Mouse (Mus musculus): ENCODE measurements at regions not wholly inside any gene's neighbourhood (a gene's known extent, or its start where the extent isn't known, plus 50 kb on each side); places are given as distances from the start of the nearest gene placed in this dataset.

- WGBS: 72% methylated on average over 6 of the region's 6 CpGs
- Histone ChIP-seq H3K27me3 (no peaks in the 10 kb centered on the region), H3K36me3 (no peaks in the 10 kb centered on the region), H3K4me1 (replicated peaks) (no peaks in the 10 kb centered on the region), H3K9ac (no peak overlapping the region), H3K4me3 (no peak overlapping the region), H3K9me3 (no peaks in the 10 kb centered on the region), H3K27ac (replicated peaks) (no peak overlapping the region), H3K4me2 (no peak overlapping the region)
- no peak for ATAC-seq (ENCODE audit: low FRiP score, low read depth)
Measured at GRCm38 (mm10) chr13:31276005-31276644, 279.8 kb upstream of the Foxq1 start.

GRCm38 (mm10) chr13:31290630-31291029 is 265.3 kb upstream of the Foxq1 start:
- no peaks in the 10 kb centered on the region for H3K27me3 ChIP-seq

DNA sequence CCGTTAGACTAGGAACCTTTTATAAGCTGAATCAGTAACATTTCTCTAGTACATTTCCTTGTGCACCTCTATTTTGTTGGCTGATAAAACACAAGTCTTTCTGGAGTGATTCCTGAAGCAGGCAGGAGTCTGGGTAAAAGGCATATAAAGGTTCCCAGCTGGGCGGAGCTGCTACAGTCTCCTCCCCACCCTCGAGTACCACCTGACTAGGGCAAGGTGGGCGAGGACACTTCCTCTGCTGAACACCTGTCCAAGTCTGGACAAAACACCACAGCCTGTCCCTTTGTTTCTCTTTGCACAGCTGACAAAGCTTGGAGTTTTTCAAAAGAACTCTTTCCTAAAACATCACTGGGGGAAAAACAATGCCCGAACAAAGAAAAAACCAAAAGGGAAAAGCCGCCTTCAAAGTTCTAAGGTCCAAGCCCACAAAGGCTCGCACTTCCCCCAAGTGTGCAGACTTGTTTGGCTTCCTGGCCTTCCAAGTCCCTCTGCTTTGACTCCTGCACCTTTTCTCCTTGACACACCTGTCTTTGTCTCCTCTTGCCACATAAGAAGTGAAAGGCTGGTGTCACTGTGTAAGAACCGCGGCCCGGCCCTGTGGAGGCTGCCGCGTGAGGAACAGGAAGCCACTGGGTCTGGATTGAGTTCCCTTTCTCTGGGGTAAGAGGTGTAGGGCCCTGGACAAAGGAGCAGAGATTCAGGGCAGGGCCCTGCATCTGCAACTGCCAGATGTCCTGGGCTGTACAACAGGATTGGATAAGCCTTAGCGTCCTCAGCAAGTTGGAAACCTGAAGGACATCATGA is 263.1 kb upstream of the Foxq1 start:
- Histone ChIP-seq H3K9ac (no peak overlapping the region), H3K4me3 (no peak overlapping the region), H3K36me3 (no peaks in the 10 kb centered on the region), H3K4me2 (no peak overlapping the region), H3K4me1 (replicated peaks) (no peaks in the 10 kb centered on the region), H3K27me3 (no peaks in the 10 kb centered on the region), H3K9me3 (no peaks in the 10 kb centered on the region), H3K27ac (replicated peaks) (no peak overlapping the region)
- no peak for ATAC-seq (ENCODE audit: low FRiP score, low read depth)
- 82% methylated on average over 13 of the region's 13 CpGs for WGBS

More at GRCm38 (mm10) chr13:31290630-31291029, 265.3 kb upstream of the Foxq1 start:
- no peaks in the 10 kb centered on the region for H3K36me3 ChIP-seq
- no peak overlapping the region for H3K9ac ChIP-seq
- 85% methylated on average over 7 of the region's 7 CpGs for WGBS
- no peaks in the 10 kb centered on the region for H3K4me1 ChIP-seq (replicated peaks)
- H3K4me2 ChIP-seq: no peak overlapping the region
- H3K9me3 ChIP-seq: no peaks in the 10 kb centered on the region
- no peak overlapping the region for H3K4me3 ChIP-seq
- ATAC-seq (ENCODE audit: low FRiP score, low read depth): 0 out of 2 replicates have a peak, but pooled peaks have one; percentile 15
- no peak overlapping the region for H3K27ac ChIP-seq (replicated peaks)

DNA sequence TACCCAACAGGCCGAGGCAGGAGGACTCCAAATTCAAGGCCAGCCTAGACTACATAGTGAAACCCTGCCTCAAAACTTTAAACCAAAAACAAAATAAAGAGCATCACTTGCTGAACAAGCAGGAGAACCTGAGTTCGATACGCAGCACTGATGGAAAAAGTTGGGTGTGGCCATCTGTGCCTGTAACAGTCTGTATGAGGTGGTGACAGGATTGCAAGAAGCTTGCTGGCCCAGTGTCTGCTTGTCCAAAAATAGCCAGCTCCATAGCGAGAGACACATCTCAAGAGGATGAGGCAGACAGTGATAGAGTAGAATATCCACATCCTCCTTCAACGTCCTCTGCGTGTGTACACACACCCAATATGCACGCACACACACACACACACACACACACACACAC is 261.9 kb upstream of the Foxq1 start:
- 91% methylated on average over 7 of the region's 7 CpGs for WGBS
- ATAC-seq (ENCODE audit: low FRiP score, low read depth): no peak
- no peaks in the 10 kb centered on the region for H3K9me3 ChIP-seq
- H3K4me1 ChIP-seq (replicated peaks): no peaks in the 10 kb centered on the region
- no peak overlapping the region for H3K4me3 ChIP-seq
- H3K27ac ChIP-seq (replicated peaks): no peak overlapping the region
- H3K9ac ChIP-seq: no peak overlapping the region
- no peaks in the 10 kb centered on the region for H3K27me3 ChIP-seq
- H3K36me3 ChIP-seq: no peaks in the 10 kb centered on the region
- no peak overlapping the region for H3K4me2 ChIP-seq

DNA sequence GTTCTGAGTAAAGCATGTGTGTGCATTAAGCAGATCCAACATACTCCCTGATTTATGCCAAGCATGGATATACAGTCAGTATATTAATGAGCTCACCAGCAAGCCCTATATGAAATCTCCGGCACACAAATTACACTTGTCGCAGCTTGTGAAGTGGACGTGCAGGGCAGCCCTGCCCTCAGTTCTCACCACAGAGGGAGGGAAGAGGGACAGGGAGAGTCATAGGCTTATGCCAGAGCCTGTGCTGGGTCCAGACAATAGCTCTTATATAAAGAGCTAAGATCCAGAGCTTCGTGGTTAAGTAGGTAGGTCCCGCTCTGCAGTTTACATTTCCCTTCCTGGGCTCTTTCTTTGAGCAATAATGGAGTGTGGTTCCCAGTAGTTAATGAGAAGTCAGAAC is 252.7 kb upstream of the Foxq1 start:
- WGBS: 90% methylated on average over 5 of the region's 5 CpGs
- ATAC-seq (ENCODE audit: low FRiP score, low read depth): no peak
- H3K4me1 ChIP-seq (replicated peaks): no peaks in the 10 kb centered on the region
- H3K9ac ChIP-seq: no peak overlapping the region
- no peaks in the 10 kb centered on the region for H3K9me3 ChIP-seq
- H3K4me3 ChIP-seq: no peak overlapping the region
- H3K4me2 ChIP-seq: no peak overlapping the region
- H3K27ac ChIP-seq (replicated peaks): no peak overlapping the region
- no peaks in the 10 kb centered on the region for H3K27me3 ChIP-seq
- no peaks in the 10 kb centered on the region for H3K36me3 ChIP-seq

GRCm38 (mm10) chr13:31304286-31304865 is 251.6 kb upstream of the Foxq1 start:
- no peaks in the 10 kb centered on the region for H3K9me3 ChIP-seq
- no peaks in the 10 kb centered on the region for H3K36me3 ChIP-seq
- no peak overlapping the region for H3K9ac ChIP-seq
- no peak overlapping the region for H3K4me2 ChIP-seq
- H3K4me3 ChIP-seq: no peak overlapping the region
- H3K4me1 ChIP-seq (replicated peaks): peaks cover 7% of the 10 kb centered on the region
- no peak overlapping the region for H3K27ac ChIP-seq (replicated peaks)
- no peak for ATAC-seq (ENCODE audit: low FRiP score, low read depth)
- no peaks in the 10 kb centered on the region for H3K27me3 ChIP-seq
- 89% methylated on average over 5 of the region's 5 CpGs for whole genome bisulfite sequencing

- Histone ChIP-seq H3K9me3 (no peaks in the 10 kb centered on the region), H3K27ac (replicated peaks) (no peak overlapping the region), H3K4me1 (replicated peaks) (peaks cover 8% of the 10 kb centered on the region), H3K9ac (no peak overlapping the region), H3K4me2 (no peak overlapping the region), H3K4me3 (no peak overlapping the region), H3K27me3 (no peaks in the 10 kb centered on the region), H3K36me3 (no peaks in the 10 kb centered on the region)
- ATAC-seq (ENCODE audit: low FRiP score, low read depth): no peak
- WGBS: 76% methylated on average over 6 of the region's 6 CpGs
Measured at GRCm38 (mm10) chr13:31309083-31309621, 246.8 kb upstream of the Foxq1 start.

DNA sequence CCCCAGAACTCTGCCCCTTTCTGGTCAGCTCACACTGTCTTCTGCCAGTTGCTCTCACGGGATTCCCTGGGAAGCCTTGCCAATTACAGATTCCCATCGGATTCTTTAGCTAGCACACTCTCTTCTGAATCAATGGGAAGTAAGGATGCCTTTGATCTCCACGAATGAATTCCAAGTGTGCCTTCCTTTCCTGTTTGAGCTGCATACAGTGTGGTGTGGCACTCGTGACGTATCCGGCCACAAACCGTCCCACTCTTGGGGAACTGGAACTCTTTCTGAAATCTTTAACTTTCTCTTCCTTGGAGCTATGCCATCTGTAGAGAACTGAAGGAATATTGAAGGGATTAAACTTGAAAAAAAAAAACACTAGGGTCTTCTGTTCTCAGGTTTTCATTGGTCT is 243.2 kb upstream of the Foxq1 start:
- Histone ChIP-seq H3K9ac (no peak overlapping the region), H3K4me2 (no peak overlapping the region), H3K27ac (replicated peaks) (no peak overlapping the region), H3K4me3 (no peak overlapping the region), H3K36me3 (no peaks in the 10 kb centered on the region), H3K4me1 (replicated peaks) (peaks cover 8% of the 10 kb centered on the region), H3K9me3 (no peaks in the 10 kb centered on the region), H3K27me3 (no peaks in the 10 kb centered on the region)
- no peak for ATAC-seq (ENCODE audit: low FRiP score, low read depth)
- WGBS: 58% methylated on average over 7 of the region's 7 CpGs

- Histone ChIP-seq H3K4me3 (no peak overlapping the region), H3K9me3 (no peaks in the 10 kb centered on the region), H3K4me1 (replicated peaks) (peaks cover 6% of the 10 kb centered on the region), H3K27me3 (no peaks in the 10 kb centered on the region), H3K9ac (no peak overlapping the region), H3K36me3 (no peaks in the 10 kb centered on the region), H3K27ac (replicated peaks) (no peak overlapping the region), H3K4me2 (no peak overlapping the region)
- WGBS: 72% methylated on average over 5 of the region's 5 CpGs
- no peak for ATAC-seq (ENCODE audit: low FRiP score, low read depth)
Measured at GRCm38 (mm10) chr13:31313821-31314220, 242.1 kb upstream of the Foxq1 start.

GRCm38 (mm10) chr13:31317066-31317465 is 238.9 kb upstream of the Foxq1 start:
- H3K4me2 ChIP-seq: no peak overlapping the region
- no peak overlapping the region for H3K27ac ChIP-seq (replicated peaks)
- no peaks in the 10 kb centered on the region for H3K9me3 ChIP-seq
- no peak for ATAC-seq (ENCODE audit: low FRiP score, low read depth)
- no peak overlapping the region for H3K4me3 ChIP-seq
- H3K9ac ChIP-seq: no peak overlapping the region
- WGBS: 90% methylated on average over 8 of the region's 8 CpGs
- no peaks in the 10 kb centered on the region for H3K4me1 ChIP-seq (replicated peaks)
- H3K27me3 ChIP-seq: no peaks in the 10 kb centered on the region
- H3K36me3 ChIP-seq: no peaks in the 10 kb centered on the region

GRCm38 (mm10) chr13:31318008-31318407 is 237.9 kb upstream of the Foxq1 start:
- no peak overlapping the region for H3K27ac ChIP-seq (replicated peaks)
- WGBS: 96% methylated on average over 2 of the region's 2 CpGs
- no peaks in the 10 kb centered on the region for H3K9me3 ChIP-seq
- H3K4me2 ChIP-seq: no peak overlapping the region
- ATAC-seq (ENCODE audit: low FRiP score, low read depth): no peak
- no peak overlapping the region for H3K9ac ChIP-seq
- H3K27me3 ChIP-seq: no peaks in the 10 kb centered on the region
- no peaks in the 10 kb centered on the region for H3K36me3 ChIP-seq
- H3K4me1 ChIP-seq (replicated peaks): no peaks in the 10 kb centered on the region
- H3K4me3 ChIP-seq: no peak overlapping the region

- no peaks in the 10 kb centered on the region for H3K9me3 ChIP-seq
- 0 out of 2 replicates have a peak, but pooled peaks have one; percentile 42 for ATAC-seq (ENCODE audit: low FRiP score, low read depth)
- no peak overlapping the region for H3K4me2 ChIP-seq
- H3K4me1 ChIP-seq (replicated peaks): no peaks in the 10 kb centered on the region
- no peaks in the 10 kb centered on the region for H3K36me3 ChIP-seq
- no peak overlapping the region for H3K4me3 ChIP-seq
- no peaks in the 10 kb centered on the region for H3K27me3 ChIP-seq
- H3K27ac ChIP-seq (replicated peaks): no peak overlapping the region
- 51% methylated on average over 2 of the region's 2 CpGs for WGBS
- H3K9ac ChIP-seq: no peak overlapping the region
Measured at GRCm38 (mm10) chr13:31321411-31321810, 234.5 kb upstream of the Foxq1 start.
